Mouse (Mus musculus) mouse embryonic stem cell (cell line): ENCODE data around the gene Cwc15.

Experiments
- in situ Hi-C, 2 experiments: fragments of 300-500 bp; cut with MboI; formaldehyde crosslinking; loops; 1 replicate in 1 of 2; 3 replicates in 1 of 2; pipeline ENCODE4 v1.14.3; 2019 to 2020; ENCODE audit warnings: low sequenced_read_pairs in 2 of 2, low pct_unique_long_range_greater_than_20kb in 1 of 2, mixed read lengths in 1 of 2; ENCODE audit not compliant: unreplicated experiment in 1 of 2

The Cwc15 gene

GRCm38 (mm10) chr9:14544034-14544757 is 43.8 kb downstream of the Cwc15 start:
- in situ Hi-C loops, result no loop called here

GRCm38 (mm10) chr9:14547584-14548365 is 47.4 kb downstream of the Cwc15 start:
- in situ Hi-C loops, result no loop called here

GRCm38 (mm10) chr9:14548366-14548761 is 47.9 kb downstream of the Cwc15 start:
- in situ Hi-C loops, result no loop called here

- in situ Hi-C loops, result no loop called here
These were observed 57.9 kb downstream of the Cwc15 start for GRCm38 (mm10) chr9:14558332-14558731.

GRCm38 (mm10) chr9:14559430-14559829 is 59.0 kb downstream of the Cwc15 start:
- in situ Hi-C loops, result no loop called here

GRCm38 (mm10) chr9:14559996-14560395 is 59.6 kb downstream of the Cwc15 start:
- in situ Hi-C loops, result no loop called here
